Mouse (Mus musculus) layer of hippocampus, adult 11-12 months (tissue): ENCODE data around the gene Cyp8b1.

Experiments
- DNase-seq: peaks from one replicate; pipeline ENCODE4 v3.0.0; 2022; ENCODE audit warnings: low spot score

Gene Cyp8b1

GRCm38 (mm10) chr9:121916102-121916501 lies at the start of gene Cyp8b1:
Gene Cyp8b1, minus strand, starts transcription at chr9:121916305.
- no peak for DNase-seq

DNA sequence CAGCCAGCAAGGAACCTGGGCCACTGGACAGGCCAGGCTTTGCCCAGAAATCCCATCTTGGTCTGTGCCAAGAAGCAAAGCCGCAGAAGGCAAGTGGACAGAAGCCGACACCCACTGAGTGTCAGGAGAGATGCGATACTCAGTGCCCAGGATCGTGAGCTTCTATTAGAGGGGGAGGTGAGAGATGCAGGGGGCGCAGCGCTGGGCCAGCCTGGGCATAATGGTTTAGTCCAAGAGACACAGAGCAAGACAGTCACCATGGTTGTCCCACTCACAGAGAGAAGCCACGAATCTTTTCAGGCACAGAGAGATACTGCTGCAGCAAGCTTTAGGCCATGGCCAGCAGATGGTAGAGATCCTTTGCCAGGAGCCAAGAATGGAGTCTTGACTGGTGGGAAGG lies 48.8 kb upstream of the Cyp8b1 start:
- no peak for DNase-seq

DNA sequence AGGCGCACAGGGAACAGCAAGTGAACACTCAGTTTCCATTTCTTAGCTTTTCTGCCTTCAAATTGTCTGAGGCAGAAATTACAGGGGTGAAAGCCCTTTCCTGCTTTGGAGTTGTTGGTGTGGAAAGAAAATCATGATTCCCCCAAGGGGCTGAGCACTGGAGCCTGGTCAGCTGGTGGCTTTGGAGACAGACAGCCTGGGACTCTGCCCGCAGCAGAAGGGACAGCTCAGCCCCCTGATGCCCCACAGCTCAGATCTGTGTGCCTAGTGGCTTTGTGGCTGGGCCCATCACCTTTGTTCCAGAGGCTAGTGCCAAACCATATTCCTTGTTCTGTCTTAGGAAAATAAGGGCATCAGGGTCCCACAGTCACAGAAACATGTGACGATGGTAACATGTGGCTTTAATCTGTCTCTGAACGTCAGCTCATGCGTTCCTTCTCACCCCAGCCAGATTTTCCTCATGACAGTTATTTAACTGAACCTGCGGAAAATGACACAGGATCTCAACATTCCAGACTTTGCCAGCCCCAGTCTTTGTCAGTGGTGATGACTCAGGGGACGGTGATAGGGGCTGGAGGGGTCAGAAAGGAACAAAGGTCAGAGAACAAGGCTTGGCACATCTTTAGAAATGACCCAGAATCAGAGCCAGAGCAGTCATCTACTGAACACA lies 44.0 kb upstream of the Cyp8b1 start:
- DNase-seq: no peak

GRCm38 (mm10) chr9:121952596-121952995 lies 36.5 kb upstream of the Cyp8b1 start:
- no peak for DNase-seq

DNA sequence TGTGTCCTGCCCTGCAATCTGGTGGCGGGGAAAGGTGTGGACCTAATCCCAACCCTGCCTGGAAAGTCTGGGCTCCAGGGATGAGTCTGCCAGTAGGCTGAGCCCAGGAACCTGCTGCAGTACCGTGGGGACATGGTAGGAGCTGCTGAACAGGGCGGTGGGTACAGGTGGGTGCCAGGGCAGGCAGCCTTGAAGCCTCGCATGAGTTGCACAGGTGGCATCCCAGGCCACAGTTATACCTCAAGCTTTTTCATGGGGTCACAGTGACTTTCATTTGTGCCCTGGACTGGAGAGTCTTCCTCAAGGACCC lies 35.0 kb upstream of the Cyp8b1 start:
- no peak for DNase-seq

DNA sequence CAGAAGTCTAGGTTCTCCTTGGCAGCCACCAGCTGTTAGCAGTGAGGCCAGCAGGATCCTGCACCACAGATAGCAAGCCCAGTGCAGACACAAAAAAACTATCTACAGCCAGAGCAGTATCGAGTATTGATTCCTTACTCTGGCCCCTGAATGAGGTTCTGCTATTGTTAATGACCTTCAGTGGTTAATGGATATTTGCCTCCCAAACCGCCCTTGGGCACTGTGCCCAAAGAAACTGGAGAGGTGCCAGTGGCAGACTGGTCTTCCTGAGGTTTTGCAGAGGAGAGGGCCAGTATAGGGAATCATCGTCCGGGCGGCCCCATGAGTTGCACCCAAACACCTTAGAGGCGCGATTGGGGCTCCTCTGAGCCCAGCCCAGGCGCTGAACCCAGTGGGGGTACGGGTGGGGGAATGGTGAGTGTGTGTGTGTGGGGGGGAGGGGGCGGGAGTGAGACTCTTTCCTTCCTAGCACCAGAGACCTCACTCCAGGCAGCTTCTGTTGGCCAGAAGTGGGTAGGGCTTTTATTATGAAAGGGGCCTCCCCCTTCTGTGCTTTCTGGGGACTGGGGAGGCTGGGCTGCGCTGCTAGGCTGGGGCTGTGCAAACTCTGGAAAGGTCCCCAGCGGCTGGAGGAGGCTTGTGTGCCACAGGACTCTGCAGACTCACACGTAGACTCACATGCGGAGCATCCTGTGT lies 34.5 kb upstream of the Cyp8b1 start, which contains the start of gene Fam198a:
TSS of gene Fam198a (plus strand) at position 571 of the 696 bp plus-strand sequence.
- DNase-seq: no peak

DNA sequence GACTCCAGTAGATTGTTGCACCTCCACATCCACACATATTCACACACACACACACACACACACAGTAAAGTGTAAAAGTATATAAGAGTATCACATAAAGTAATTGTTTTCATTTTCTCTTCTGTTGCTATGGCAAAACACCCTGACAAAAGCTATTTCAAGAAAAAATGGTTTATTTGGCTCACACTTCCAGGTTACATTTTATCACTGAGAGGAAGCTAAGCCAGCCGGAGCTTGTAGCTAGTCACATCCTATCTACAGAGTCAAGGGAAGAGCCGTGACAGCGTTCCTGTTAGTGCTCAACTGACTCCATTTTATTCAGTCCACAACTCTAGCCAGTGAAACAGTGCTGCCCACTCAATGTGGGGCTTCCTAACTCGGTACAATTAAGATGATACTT lies 32.3 kb upstream of the Cyp8b1 start:
- DNase-seq: no peak

GRCm38 (mm10) chr9:121947784-121948183 lies 31.7 kb upstream of the Cyp8b1 start:
- peak; percentile 76 for DNase-seq

GRCm38 (mm10) chr9:121943628-121944027 lies 27.5 kb upstream of the Cyp8b1 start:
- no peak for DNase-seq

- no peak for DNase-seq
Measured at GRCm38 (mm10) chr9:121943005-121943404, 26.9 kb upstream of the Cyp8b1 start.

DNA sequence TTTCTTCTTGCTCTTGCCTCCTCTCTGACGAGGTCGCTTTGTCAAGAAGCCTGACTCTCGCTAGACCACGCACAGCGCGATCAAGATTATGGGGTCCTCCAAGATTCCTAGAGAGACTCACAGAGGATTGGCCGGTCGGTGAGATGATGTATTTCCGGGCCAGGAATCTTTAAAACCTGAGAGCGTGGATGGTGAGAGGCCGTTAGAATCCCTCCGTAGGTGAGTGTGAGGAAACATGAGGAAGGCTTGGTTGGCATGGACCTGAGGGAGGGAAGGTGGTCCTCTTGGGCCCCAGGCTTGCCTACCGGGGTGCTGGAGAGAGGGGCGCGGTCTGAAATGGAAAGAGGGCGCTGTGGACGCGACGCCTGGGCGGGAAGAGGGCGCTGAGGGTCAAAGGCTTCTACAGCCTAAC lies 21.8 kb upstream of the Cyp8b1 start:
- no peak for DNase-seq

GRCm38 (mm10) chr9:121937451-121937864 lies 21.4 kb upstream of the Cyp8b1 start:
- DNase-seq: no peak

- no peak for DNase-seq
Measured at GRCm38 (mm10) chr9:121936952-121937351, 20.8 kb upstream of the Cyp8b1 start.

GRCm38 (mm10) chr9:121934856-121935255 lies 18.8 kb upstream of the Cyp8b1 start:
- DNase-seq: no peak

GRCm38 (mm10) chr9:121928498-121928897 lies 12.4 kb upstream of the Cyp8b1 start:
- peak; percentile 75 for DNase-seq

- no peak for DNase-seq
Measured at GRCm38 (mm10) chr9:121927721-121928120, 11.6 kb upstream of the Cyp8b1 start.

GRCm38 (mm10) chr9:121926634-121927405 lies 10.7 kb upstream of the Cyp8b1 start:
- DNase-seq: no peak

DNA sequence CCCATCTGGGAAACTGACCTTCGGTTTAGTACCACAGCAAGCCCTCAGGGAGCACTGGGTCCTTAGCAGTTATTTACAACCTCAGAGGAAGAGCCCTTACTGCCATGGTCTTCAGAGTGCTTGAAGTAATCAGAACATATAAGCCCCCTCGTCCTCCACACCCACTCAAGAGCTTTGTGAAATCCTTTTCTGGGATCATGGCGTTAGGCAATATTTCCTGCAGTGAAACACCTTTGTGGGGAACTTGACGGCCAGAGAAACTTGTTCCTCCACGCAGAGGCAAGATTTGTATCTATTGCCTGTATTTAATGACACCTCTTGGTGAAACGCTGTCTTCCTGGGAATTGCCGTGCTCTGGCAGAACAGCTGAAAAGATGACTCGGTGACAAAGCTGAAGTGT lies 9.9 kb upstream of the Cyp8b1 start:
- DNase-seq: no peak

GRCm38 (mm10) chr9:121924901-121925560 lies 8.9 kb upstream of the Cyp8b1 start:
- no peak for DNase-seq

GRCm38 (mm10) chr9:121923906-121924305 lies 7.8 kb upstream of the Cyp8b1 start:
- DNase-seq: no peak

DNA sequence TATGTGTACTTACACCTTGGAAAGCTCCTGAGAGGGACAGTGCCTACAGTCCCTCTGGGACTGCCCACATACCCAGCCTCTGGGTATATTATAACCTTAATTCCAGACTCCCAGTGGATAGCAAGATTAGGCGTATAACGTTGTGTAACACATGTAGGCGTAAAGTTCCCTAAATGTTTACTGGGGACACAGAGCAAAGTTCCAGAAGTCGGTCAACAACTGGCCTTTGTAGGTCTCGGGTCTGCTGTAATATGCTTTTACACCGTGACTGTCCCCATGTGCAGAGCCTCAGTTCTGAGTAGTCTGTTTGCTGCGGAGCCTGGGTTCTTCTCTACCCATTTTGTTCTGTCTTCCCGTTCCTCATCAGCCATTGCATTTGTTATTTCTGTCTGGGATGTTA lies 7.3 kb upstream of the Cyp8b1 start:
- DNase-seq: no peak

GRCm38 (mm10) chr9:121919027-121919501 lies 3.0 kb upstream of the Cyp8b1 start:
- no peak for DNase-seq
